ENCODE assay signal across 9 mouse cellular contexts in the genomic region with DNA sequence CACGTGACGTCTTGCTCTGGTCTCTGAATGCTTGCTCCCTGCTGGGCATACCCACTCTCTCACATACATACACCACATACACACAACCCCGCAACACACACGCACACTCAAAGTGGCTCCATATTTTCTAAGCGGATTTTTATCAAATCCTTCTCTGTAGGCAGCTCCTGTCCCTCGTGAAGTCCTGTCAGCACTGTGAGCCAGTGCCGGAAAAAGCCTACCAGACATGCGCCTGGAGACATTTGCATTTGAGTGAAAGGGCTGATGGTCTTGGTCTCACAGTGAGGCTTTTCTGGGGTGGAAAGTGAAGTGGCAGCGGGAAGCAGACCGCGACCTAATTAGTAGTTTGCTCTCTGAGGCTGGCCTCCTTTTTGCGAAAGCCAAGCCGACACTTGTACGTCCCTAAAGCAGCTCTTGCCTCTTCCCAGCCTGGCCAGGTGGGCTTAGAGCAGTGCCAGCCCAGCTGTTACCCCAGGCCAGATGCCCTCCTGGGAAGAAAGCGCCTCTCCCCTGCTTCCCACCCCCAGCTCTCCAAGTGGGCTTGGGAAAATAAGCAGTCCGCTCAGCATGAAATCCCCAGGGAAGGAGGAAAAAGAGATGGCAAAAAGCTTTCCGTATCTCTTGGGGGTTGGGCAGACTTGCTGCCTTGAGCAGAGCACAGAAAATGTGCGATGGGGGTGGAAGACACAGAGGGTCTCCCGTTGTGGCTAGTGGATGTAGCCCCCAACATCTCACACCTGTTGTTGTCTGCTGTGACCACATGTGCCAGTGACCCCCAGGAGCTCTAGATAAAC.
A peak's percentile ranks its signal among the peaks of the same experiment; 100 is the strongest.
DNase-seq lines count a peak whose midpoint lies in the region; ATAC-seq and TF ChIP-seq lines count a peak whose summit lies in the region.
"Had no signal": no experiment of that assay in that cellular context is flagged by ENCODE, and none has a peak within 500 bp of the region (broad histone marks: within the 10 kb centered on the region; RNA-seq: fewer than 3 reads in every experiment).

No protein-coding gene starts in this region.

- no peak for TF ChIP-seq EP300 in heart, adult 2 months (IDR thresholded peaks at IDR 0.05; ENCODE audit: insufficient read depth, low read depth, low read length)

- peaks cover 3% of the 10 kb centered on the region for H3K4me1 ChIP-seq in heart, adult 2 months (ENCODE audit: control insufficient read depth, insufficient read depth, low read length)
- no peaks in the 10 kb centered on the region for H3K4me1 ChIP-seq in liver, adult 2 months (ENCODE audit: control insufficient read depth, insufficient read depth, low read length)

- H3K36me3 ChIP-seq in heart, adult 2 months (ENCODE audit: control insufficient read depth, insufficient read depth, low read length) = no peaks in the 10 kb centered on the region
- no peaks in the 10 kb centered on the region for H3K36me3 ChIP-seq in liver, adult 2 months (ENCODE audit: control insufficient read depth, insufficient read depth, low read length)

- H3K27ac ChIP-seq in heart, adult 2 months = no peak overlapping the region
- no peak overlapping the region for H3K27ac ChIP-seq in liver, adult 2 months (replicated peaks; ENCODE audit: insufficient read depth, low read depth, low read length)

- H3K4me3 ChIP-seq in heart, adult 2 months = peak overlapping the region; percentile 17; the same call in 1 of the 2 replicates
- H3K4me3 ChIP-seq in liver, adult 2 months (ENCODE audit: insufficient read depth, low read depth, low read length) = 0 out of 2 replicates have a peak overlapping the region, but pooled peaks have one; percentile 21
- H3K4me3 ChIP-seq: erythroblast, embryonic 14.5 days had no signal

- DNase-seq in adrenal gland, postnatal 25 days = peak; percentile 13
- no peak for DNase-seq in adrenal gland, adult 8-10 months
- peak; percentile 11 to 19 for DNase-seq in cerebellum, postnatal 36 days
- DNase-seq in heart, adult 2 months = peak; percentile 10 to 22
- peak; percentile 14 for DNase-seq in kidney, postnatal 10 days
- DNase-seq in liver, adult 2 months (ENCODE audit: extremely low read depth, low read depth, low spot score) = no peak
- peak; percentile 38 for DNase-seq in right cerebral cortex, adult 18-20 months

- no peak for TF ChIP-seq CTCF in heart, adult 2 months (IDR thresholded peaks at IDR 0.05)
- no peak for TF ChIP-seq CTCF in liver, adult 2 months (IDR thresholded peaks at IDR 0.05; ENCODE audit: low read depth, low read length)

- 21% methylated on average over 19 of the region's 19 CpGs for WGBS in heart, adult 2 months
- WGBS in liver, adult 2 months = 29% methylated on average over 17 of the region's 19 CpGs

- H3K27me3 ChIP-seq in heart, adult 2 months (ENCODE audit: control insufficient read depth, insufficient read depth, low read length) = no peaks in the 10 kb centered on the region
- peaks cover 2% of the 10 kb centered on the region; the same call in 1 of the 2 replicates for H3K27me3 ChIP-seq in liver, adult 2 months (ENCODE audit: control insufficient read depth, insufficient read depth, low read length)

- no peaks in the 10 kb centered on the region for H3K79me2 ChIP-seq in heart, adult 2 months (replicated peaks; ENCODE audit: control insufficient read depth, insufficient read depth, low read length)
- H3K79me2 ChIP-seq in liver, adult 2 months (ENCODE audit: control insufficient read depth, insufficient read depth, low read length) = no peaks in the 10 kb centered on the region

- intact Hi-C loops in heart, adult 2 months (cut with DNase I) = no loop called here

- H3K9ac ChIP-seq in heart, adult 2 months (ENCODE audit: low read depth, low read length) = peak overlapping the region; percentile 43; the same call in 1 of the 2 replicates
- no peak overlapping the region for H3K9ac ChIP-seq in liver, adult 2 months (ENCODE audit: low read depth, low read length)

- ATAC-seq in megakaryocyte, adult 5-6 weeks (ENCODE audit: poor library complexity, severe bottlenecking) = no peak

- no peak for TF ChIP-seq POLR2A in heart, adult 2 months (IDR thresholded peaks at IDR 0.05; ENCODE audit: insufficient read depth, low read depth, low read length)
- no peak for TF ChIP-seq POLR2A in liver, adult 2 months (IDR thresholded peaks at IDR 0.05; ENCODE audit: extremely low read depth, insufficient read depth, low read length)

Comparison
In these comparisons a context has a peak if more than half of its experiments do, and no peak if none do; other contexts are left out.
1. DNase-seq: peak in adrenal gland, postnatal 25 days (single experiment), cerebellum, postnatal 36 days (2 of 2), heart, adult 2 months (2 of 2), kidney, postnatal 10 days (single experiment) and right cerebral cortex, adult 18-20 months (single experiment); none in adrenal gland, adult 8-10 months (single experiment) and liver, adult 2 months (single experiment).